Mouse (Mus musculus): ENCODE results near the gene Cyp4f16. TPM values are rescaled to one million over a fixed set of nuclear protein-coding genes. Genes with fewer than 3 reads are reported as not detected.

The Cyp4f16 gene
- polyA plus RNA-seq, 2 experiments = 3.0 to 3.1 TPM

- Histone ChIP-seq H3K9ac (replicated peaks) (no peak overlapping the region), H3K27ac (no peak overlapping the region), H3K27me3 (ENCODE audit: control insufficient read depth, insufficient read depth, low read length) (no peaks in the 10 kb centered on the region), H3K4me3 (ENCODE audit: insufficient read depth in 1 of 2, low read depth in 2 of 2, low read length in 2 of 2) (no peak overlapping the region), H3K4me1 (replicated peaks; ENCODE audit: control insufficient read depth in 2 of 2, insufficient read depth in 2 of 2, low read length in 1 of 2) (no peaks in the 10 kb centered on the region), H3K9me3 (ENCODE audit: control insufficient read depth, low read length) (no peaks in the 10 kb centered on the region), H3K36me3 (replicated peaks; ENCODE audit: control insufficient read depth, insufficient read depth, low read depth) (no peaks in the 10 kb centered on the region), H3K4me2 (ENCODE audit: low read depth) (no peak overlapping the region)
- no peak for ATAC-seq (ENCODE audit: insufficient read depth)
- TF ChIP-seq EP300 (IDR thresholded peaks at IDR 0.05; ENCODE audit: low read depth) (no peak), CTCF (IDR thresholded peaks at IDR 0.05; ENCODE audit: low read depth) (no peak)
- WGBS (ENCODE audit: insufficient replicate concordance) = 42% methylated on average over 7 of the region's 7 CpGs
- DNase-seq (ENCODE audit: low read depth in 3 of 3, low spot score in 3 of 3) = no peak
These were observed 41.3 kb downstream of the Cyp4f16 start for GRCm38 (mm10) chr17:32577496-32578186.

DNA sequence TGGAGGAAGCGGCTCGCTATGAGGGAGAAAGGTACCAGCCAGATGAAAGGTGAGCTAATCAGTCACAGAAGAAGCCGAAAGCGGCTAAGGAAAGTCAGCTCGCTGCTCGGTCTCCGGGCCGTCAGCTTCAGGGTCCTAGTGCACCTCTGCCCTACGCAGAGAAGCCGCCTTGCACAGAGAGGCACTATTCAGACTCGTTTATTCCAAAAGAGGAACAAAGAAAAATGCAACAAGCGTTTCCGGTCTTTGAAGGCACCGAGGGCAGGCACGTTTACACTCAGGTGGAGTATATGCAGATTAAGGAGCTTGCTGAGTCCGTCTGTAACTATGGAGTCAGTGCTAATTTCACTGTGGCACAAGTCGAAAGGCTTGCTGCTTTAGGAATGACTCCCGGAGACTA, 60.1 kb downstream of the Cyp4f16 start:
- 72% methylated on average over 18 of the region's 18 CpGs for WGBS (ENCODE audit: insufficient replicate concordance)
- Histone ChIP-seq H3K9ac (replicated peaks) (no peak overlapping the region), H3K27ac (no peak overlapping the region), H3K36me3 (replicated peaks; ENCODE audit: control insufficient read depth, insufficient read depth, low read depth) (no peaks in the 10 kb centered on the region), H3K9me3 (ENCODE audit: control insufficient read depth, low read length) (no peaks in the 10 kb centered on the region; the same call in 1 of the 2 replicates), H3K4me2 (ENCODE audit: low read depth) (no peak overlapping the region), H3K27me3 (ENCODE audit: control insufficient read depth, insufficient read depth, low read length) (no peaks in the 10 kb centered on the region), H3K4me3 (ENCODE audit: insufficient read depth in 1 of 2, low read depth in 2 of 2, low read length in 2 of 2) (no peak overlapping the region), H3K4me1 (replicated peaks; ENCODE audit: control insufficient read depth in 2 of 2, insufficient read depth in 2 of 2, low read length in 1 of 2) (no peaks in the 10 kb centered on the region)
- no peak for TF ChIP-seq CTCF (IDR thresholded peaks at IDR 0.05; ENCODE audit: low read depth)
- no peak for TF ChIP-seq EP300 (IDR thresholded peaks at IDR 0.05; ENCODE audit: low read depth)
- no peak for DNase-seq (ENCODE audit: low read depth in 3 of 3, low spot score in 3 of 3)
- ATAC-seq (ENCODE audit: insufficient read depth) = no peak

Other genes starting within 250 kb of the Cyp4f16 start
- 19.4 and 26.8 TPM in 2 replicates for gene Akap8, start 215.3 kb upstream of the Cyp4f16 start, polyA plus RNA-seq (2012; rRNA removed)
- gene Akap8, start 215.3 kb upstream of the Cyp4f16 start, polyA plus RNA-seq (2014; fragmentation: Nextera tagmentation; extraction: Ambion mirVana) = 12.3 and 12.6 TPM in 2 replicates
- 24.1 and 35.4 TPM in 2 replicates for gene Akap8l, start 186.0 kb upstream of the Cyp4f16 start, polyA plus RNA-seq (2012; rRNA removed)
- 18.9 and 23.5 TPM in 2 replicates for gene Akap8l, start 186.0 kb upstream of the Cyp4f16 start, polyA plus RNA-seq (2014; fragmentation: Nextera tagmentation; extraction: Ambion mirVana)
- 9.8 and 10.7 TPM in 2 replicates for gene Wiz, start 147.1 kb upstream of the Cyp4f16 start, polyA plus RNA-seq (2012; rRNA removed)
- gene Wiz, start 147.1 kb upstream of the Cyp4f16 start, polyA plus RNA-seq (2014; fragmentation: Nextera tagmentation; extraction: Ambion mirVana) = 5.5 and 7.8 TPM in 2 replicates
- 2.0 and 2.1 TPM in 2 replicates for gene Rasal3, start 133.0 kb upstream of the Cyp4f16 start, polyA plus RNA-seq (2012; rRNA removed)
- 2.2 and 2.3 TPM in 2 replicates for gene Rasal3, start 133.0 kb upstream of the Cyp4f16 start, polyA plus RNA-seq (2014; fragmentation: Nextera tagmentation; extraction: Ambion mirVana)
- 5.7 and 8.3 TPM in 2 replicates for gene Pglyrp2, start 112.4 kb upstream of the Cyp4f16 start, polyA plus RNA-seq (2012; rRNA removed)
- gene Pglyrp2, start 112.4 kb upstream of the Cyp4f16 start, polyA plus RNA-seq (2014; fragmentation: Nextera tagmentation; extraction: Ambion mirVana) = 3.6 and 4.0 TPM in 2 replicates
- gene Cyp4f39, start 83.8 kb upstream of the Cyp4f16 start, polyA plus RNA-seq (2012; rRNA removed) = 0.20 and 0.29 TPM in 2 replicates
- 0.71 and 0.83 TPM in 2 replicates for gene Cyp4f39, start 83.8 kb upstream of the Cyp4f16 start, polyA plus RNA-seq (2014; fragmentation: Nextera tagmentation; extraction: Ambion mirVana)
- gene Cyp4f17, start 30.5 kb upstream of the Cyp4f16 start, polyA plus RNA-seq (2012; rRNA removed) = 0.34 and 0.48 TPM in 2 replicates
- gene Cyp4f17, start 30.5 kb upstream of the Cyp4f16 start, polyA plus RNA-seq (2014; fragmentation: Nextera tagmentation; extraction: Ambion mirVana) = 0.34 and 0.36 TPM in 2 replicates
- not detected in 2 replicates for gene Cyp4f37, start 84.8 kb downstream of the Cyp4f16 start, polyA plus RNA-seq (2012; rRNA removed)
- gene Cyp4f37, start 84.8 kb downstream of the Cyp4f16 start, polyA plus RNA-seq (2014; fragmentation: Nextera tagmentation; extraction: Ambion mirVana) = not detected in 2 replicates
- gene Cyp4f40, start 122.3 kb downstream of the Cyp4f16 start, polyA plus RNA-seq (2012; rRNA removed) = not detected in 2 replicates
- gene Cyp4f40, start 122.3 kb downstream of the Cyp4f16 start, polyA plus RNA-seq (2014; fragmentation: Nextera tagmentation; extraction: Ambion mirVana) = not detected in 2 replicates
- 3.9 and 4.4 TPM in 2 replicates for gene Cyp4f15, start 149.1 kb downstream of the Cyp4f16 start, polyA plus RNA-seq (2012; rRNA removed)
- 2.3 and 3.0 TPM in 2 replicates for gene Cyp4f15, start 149.1 kb downstream of the Cyp4f16 start, polyA plus RNA-seq (2014; fragmentation: Nextera tagmentation; extraction: Ambion mirVana)

Data from liver, embryonic 14.5 days (tissue).